Mouse (Mus musculus) layer of hippocampus, adult 2 months (tissue): ENCODE measurements around the gene Tifab. TPM values are rescaled to one million over a fixed set of nuclear protein-coding genes. Genes with fewer than 3 reads are reported as not detected.

Experiments used
- DNase-seq, 2 experiments: peaks; one replicate each; pipeline ENCODE4 v3.0.0; 2022; ENCODE audit warnings: low spot score in 2 of 2
- H3K27ac ChIP-seq: fragments of 200-600 bp; 2 replicates; pipeline ENCODE4 v1.8.1; 2022
- H3K4me3 ChIP-seq: fragments of 200-600 bp; 2 replicates; pipeline ENCODE4 v1.8.1; 2022; ENCODE audit warnings: mild to moderate bottlenecking
- CTCF ChIP-seq: fragments of 200-600 bp; conservative IDR thresholded peaks from 2 replicates; pipeline ENCODE4 v1.8.1; 2022; ENCODE audit warnings: antibody characterized with exemption, mild to moderate bottlenecking, moderate library complexity
- total RNA-seq, 2 experiments: library from RNA; stranded (reverse); gene quantifications; 2 replicates each; pipeline ENCODE4 v1.2.3; 2021

Gene Tifab
- total RNA-seq, 2 experiments from 2014 or later: 1.7 to 1.8 TPM

- Histone ChIP-seq H3K4me3 (no peak overlapping the region), H3K27ac (no peak overlapping the region)
- no peak for TF ChIP-seq CTCF
- no peak for DNase-seq
These were observed 53.1 kb downstream of the Tifab start for GRCm38 (mm10) chr13:56125632-56126031.

Other genes with a start within 250 kb of the Tifab start
- gene H2afy, start 42.5 kb downstream of the Tifab start, total RNA-seq: 100 to 1,000 TPM; 118 to 122 TPM
- under 1 TPM in 1 of 2 experiments, not detected in 1; 0.20 TPM for gene Neurog1, start 73.3 kb upstream of the Tifab start, total RNA-seq
- gene Cxcl14, start 117.7 kb upstream of the Tifab start, total RNA-seq: 100 to 1,000 TPM; 123 to 125 TPM
- not detected for gene Gm3045, start 247.7 kb upstream of the Tifab start, total RNA-seq